Mouse (Mus musculus) lung, adult 2 months (tissue): ENCODE data around the gene Ttc30b.

Source experiments
- CTCF ChIP-seq: fragments of 200-500 bp; IDR thresholded peaks from 2 replicates; pipeline ENCODE4 v1.5.1; 2011; ENCODE audit warnings: mild to moderate bottlenecking, low read length, control low read depth; ENCODE audit not compliant: insufficient read depth
- POLR2A ChIP-seq: fragments of 200-500 bp; IDR thresholded peaks from 2 replicates; pipeline ENCODE4 v1.6.1; 2011; ENCODE audit warnings: low read depth, mild to moderate bottlenecking, control low read depth, low read length, borderline replicate concordance; ENCODE audit errors: extremely low read depth

DNA sequence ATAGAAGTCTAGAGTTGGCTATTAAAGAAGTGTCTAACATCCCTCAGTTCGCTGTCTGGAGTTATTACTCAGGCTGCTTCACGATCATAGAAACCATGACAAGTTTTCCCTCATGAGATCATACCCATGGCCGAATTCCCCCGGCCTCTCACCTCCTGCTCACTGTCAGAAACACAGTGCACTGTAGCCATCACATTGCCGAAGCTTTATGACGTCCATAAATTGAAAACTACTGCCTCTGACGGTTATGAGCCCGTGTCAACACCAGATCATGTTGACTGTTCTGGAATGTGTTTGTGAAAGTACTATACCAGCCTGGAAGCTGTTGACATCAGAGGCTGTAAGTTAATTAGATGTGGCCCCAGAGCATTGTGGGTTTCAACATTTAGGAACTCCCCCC, 12.3 kb upstream of the Ttc30b start:
- TF ChIP-seq CTCF: no peak
- no peak for TF ChIP-seq POLR2A
